Mouse (Mus musculus) thymus, postnatal 14 days (tissue): ENCODE results near the gene Slc12a7.

ENCODE experiments used
- DNase-seq: peaks from one replicate; pipeline ENCODE4 v3.0.0; 2021

Slc12a7 gene

DNA sequence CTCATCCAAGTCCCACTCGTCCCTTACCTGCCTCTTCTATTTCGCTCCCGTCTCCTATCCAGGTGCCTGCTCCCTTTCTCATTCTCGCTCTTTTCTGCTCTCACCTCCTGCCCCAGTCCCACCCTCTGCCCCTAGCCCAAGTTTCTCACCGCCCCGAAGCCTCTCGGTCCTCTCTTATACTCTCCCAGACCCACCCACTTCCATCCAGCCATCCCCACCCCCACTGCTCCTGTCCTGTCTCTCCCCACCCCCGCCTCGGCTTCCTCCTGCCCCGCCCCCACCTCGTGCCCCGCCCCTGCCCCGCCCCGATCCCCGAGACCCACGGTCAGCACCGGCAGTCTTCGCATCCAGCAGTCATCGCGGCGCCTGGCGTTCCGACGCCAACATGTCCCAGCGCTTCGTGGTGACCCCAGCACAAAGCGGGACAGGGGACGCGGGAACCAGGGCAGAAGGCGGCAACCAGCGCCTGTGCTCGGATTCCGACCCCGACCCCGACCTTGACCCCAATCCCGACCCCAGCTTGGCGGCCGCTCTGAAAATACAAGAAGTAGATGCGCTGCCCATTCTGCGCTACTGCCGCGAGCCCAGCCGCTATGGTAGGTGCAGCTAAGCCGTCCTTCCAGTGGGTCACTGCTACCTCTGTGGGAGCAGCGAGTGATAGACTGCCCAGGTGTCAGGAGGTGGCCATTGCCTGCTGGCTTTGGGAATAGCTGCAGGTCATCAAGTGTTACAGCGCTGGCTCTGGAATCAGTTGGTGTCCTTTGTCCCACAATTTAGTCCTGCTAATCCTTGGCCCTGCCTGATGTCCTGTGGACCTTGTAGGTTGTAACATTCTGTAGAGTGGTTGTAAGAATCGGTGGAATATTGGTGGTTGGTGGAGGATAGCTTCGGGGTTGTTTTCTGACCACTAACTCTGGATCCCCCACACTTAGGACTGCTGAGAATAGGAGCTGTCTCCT, at the start of gene Slc12a7:
TSS of gene Slc12a7 (plus strand) at position 353 of the 959 bp plus-strand sequence.
- DNase-seq: peak; percentile 69

DNA sequence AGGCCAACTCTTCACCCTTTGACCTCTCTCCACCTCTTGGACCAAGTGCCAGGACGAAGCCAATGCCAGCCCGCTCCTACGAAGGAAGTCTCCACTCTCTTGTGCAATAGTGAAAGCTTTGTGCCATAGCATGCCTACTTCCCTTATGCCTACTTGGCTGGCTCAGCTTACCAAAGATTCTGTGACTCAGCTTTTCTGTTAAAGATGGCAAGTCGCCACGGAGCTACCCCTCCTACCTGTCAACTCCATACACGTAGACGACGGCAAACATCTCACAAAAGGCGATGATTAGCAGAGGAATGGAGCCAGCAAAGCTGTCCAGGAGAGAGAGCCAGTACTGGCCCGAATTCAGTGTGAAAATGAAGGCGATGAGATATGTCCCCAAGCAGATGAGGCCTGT, 49.2 kb upstream of the Slc12a7 start:
- no peak for DNase-seq

DNA sequence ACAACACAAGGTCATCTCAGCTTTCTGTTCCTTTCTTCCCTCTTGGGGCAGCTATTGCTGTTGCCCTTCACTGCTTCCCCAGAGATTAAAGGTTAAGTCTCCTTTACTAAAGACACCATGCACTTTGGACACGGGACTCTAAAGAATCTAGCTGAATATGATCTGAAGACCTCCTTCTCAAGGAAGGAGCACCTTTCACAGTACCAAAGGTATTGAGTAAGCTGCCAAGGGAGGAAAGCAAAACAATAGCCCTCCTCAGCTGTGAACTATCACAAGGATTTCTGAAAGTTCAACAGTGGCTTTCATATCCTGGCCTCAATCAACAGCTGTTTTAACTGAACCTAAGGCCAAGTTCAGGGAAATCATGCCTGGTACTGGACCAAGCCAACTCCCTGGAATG, 48.5 kb upstream of the Slc12a7 start:
- DNase-seq: no peak

DNA sequence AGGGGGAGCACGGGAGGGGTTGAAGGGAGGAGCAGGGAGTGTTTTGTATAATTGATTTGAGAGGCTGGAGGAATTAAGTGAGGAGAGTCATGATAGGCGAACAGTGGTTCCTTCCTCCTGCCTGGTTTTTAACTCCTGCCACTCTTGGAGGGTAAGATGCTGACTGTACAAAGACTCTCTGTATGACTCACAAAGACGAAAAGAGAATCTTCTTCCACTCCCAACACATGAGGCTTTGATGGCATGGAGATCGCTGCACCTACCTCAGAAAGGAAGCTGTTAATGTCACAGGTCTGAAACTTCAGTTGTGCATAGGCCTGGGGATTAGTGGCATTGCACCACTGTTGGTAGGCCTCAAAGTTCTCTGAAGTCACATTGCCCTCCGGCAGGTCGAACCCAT, 47.4 kb upstream of the Slc12a7 start:
- no peak for DNase-seq

DNA sequence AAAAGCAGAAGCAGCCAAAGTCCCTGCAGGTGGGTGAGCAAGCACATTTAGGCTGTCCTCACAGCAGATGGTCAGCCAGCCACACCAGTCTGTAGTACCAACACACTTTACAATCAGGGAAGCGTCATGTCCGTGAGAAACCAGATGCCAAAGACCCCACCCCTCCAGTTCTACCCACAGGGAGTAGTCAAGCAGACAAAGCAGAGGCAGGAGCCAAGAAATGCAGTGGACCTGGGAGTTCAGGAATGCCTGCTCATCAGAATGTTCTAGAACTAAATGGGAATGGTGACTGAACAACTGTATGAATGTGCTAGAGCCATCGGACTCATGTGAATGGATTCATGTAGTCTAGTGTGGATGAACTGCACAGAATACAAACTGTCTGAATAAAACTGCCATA, 45.3 kb upstream of the Slc12a7 start:
- DNase-seq: no peak

DNA sequence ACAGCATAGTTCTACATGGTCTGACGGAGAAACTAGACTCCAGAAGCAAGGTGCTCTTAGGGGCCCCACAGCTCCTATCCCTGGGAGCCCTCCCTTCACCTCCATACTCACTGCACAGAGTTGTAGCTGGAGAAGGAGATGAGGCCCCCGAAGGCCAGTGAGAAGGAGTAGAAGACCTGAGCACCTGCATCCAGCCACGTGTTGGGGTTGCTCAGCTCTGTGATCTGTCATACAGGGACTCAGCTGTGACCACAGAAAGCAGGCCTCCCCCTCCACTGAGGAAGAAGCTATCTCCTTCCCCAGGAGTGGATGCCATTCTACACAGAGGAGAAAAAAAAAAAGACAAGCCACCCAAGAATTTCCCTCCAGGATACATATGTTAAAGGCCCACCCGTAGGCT, 44.0 kb upstream of the Slc12a7 start:
- peak; percentile 82 for DNase-seq

DNA sequence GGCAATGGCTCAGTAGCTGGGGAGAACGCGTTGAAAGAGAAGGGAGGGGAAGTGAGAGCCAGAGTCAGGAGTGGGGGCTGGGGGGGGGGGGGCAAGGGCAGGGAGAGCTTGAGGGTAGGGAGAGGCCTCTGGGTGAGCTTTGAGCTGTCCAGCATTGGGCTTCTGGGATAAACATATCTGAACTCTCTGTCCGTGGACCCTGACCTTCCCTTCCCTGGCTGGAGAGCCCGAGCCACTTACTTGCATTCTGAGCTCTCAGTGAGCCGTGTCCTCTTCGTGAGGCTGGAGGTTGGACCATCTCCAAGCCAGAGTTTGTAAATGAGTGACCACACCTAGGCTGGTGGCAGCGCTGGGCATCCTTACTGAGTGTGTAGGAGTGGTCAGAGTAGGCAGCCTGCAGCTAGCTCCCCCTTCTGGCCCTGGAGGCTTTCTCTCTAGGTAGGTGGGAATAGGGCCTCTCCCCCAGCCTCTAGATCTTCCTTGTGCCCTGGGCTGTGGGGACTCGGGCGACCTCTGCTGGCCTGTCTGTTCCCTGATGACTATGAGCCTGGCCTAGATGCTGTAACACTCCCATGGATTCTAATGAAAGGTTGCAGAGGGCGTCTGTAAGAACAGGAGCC, 40.5 kb upstream of the Slc12a7 start:
- DNase-seq: peak; percentile 91

DNA sequence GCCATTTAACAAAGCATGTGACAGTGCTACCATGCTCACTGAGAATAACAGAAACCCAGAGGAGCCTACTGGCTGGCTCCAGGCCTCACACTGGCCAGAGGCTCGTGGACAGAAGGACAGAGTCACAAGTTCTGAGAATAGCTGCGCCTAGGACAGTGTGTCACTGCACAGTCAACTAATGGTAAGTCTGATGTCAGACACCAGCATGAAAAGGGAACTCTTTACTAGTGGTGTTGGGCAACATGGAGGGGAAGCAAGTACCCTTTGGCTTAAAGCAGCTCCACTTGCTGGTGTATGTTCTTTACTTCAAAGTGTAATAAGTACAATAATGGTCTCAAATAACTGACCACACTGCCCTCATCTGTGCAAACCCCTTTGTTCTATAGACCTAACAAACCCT, 39.6 kb upstream of the Slc12a7 start:
- no peak for DNase-seq

DNA sequence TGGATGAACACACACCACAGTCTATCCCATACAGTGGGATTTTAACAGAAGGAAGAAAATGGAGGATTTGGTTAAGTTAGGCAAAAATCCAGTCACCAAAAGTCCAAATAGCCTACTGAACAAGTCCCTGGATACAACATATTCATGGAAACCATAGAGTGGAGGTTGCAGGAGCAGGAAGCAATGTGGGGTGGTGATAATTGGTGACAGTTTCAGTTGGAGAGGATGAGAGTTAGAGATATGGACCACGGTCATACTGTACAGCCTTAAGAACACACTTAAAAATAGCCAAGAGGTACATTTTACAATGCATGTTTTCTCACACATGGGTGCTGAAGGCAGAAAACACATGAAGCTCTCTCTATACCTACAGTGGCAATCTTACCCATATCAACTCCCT, 37.9 kb upstream of the Slc12a7 start:
- no peak for DNase-seq

DNA sequence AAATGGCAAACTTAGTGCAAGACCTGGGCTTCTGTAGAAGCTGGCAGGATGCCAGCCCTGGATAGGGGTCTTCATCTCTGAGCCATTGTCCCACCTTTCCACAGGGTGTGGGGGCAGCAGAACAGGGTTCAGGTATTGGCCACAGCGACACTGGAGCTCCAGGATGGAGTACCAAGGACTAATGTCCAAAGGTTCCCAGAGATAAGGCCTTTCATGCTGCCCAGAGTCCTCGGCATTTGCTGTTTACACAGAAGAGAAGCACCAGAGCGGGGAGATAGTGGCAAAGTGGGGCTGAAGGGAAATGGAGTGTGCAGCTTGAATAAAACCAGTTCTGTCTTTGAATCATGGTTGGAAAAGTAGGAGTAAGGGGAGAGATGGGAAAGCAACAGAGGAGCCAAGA, 36.4 kb upstream of the Slc12a7 start:
- no peak for DNase-seq

DNA sequence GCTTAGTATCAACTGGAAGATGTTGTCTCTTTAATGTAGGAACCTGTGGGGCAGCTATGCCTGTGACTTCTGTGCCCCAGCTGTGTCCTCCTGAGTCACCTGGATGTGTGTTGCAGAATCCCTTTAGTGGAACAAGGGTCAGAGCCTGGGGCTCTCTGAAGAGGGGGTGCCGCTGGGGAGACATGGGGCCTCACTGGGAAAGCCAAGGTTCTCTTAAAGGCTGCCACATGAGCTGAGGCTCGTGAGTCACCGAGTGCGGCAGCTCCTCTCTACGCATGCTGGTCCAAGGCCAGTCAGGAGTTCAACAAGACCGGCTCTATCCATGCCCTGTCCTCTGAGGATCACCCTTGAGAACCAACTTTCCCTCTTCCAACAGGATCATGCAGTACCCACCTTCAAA, 33.2 kb upstream of the Slc12a7 start:
- DNase-seq: no peak

DNA sequence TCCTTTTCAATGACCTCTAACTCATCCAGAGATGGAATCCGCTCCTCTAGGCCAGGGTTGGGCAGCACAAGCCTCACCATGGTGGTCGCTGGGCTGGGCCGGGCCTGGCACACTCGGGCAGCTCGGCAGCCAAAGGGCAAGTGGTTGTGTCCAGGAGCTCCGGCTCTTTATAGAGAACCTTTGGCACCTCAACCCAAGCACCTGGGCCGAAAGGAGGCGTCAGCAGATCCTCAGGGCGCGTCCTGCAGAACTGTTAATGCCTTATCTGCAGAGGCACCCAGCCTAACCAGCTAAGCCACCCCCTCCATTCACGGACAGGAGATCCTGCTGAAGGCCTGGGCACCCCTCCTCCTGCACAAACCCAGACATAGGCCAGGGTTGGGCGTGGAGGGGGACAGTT, 32.3 kb upstream of the Slc12a7 start:
- DNase-seq: no peak

DNA sequence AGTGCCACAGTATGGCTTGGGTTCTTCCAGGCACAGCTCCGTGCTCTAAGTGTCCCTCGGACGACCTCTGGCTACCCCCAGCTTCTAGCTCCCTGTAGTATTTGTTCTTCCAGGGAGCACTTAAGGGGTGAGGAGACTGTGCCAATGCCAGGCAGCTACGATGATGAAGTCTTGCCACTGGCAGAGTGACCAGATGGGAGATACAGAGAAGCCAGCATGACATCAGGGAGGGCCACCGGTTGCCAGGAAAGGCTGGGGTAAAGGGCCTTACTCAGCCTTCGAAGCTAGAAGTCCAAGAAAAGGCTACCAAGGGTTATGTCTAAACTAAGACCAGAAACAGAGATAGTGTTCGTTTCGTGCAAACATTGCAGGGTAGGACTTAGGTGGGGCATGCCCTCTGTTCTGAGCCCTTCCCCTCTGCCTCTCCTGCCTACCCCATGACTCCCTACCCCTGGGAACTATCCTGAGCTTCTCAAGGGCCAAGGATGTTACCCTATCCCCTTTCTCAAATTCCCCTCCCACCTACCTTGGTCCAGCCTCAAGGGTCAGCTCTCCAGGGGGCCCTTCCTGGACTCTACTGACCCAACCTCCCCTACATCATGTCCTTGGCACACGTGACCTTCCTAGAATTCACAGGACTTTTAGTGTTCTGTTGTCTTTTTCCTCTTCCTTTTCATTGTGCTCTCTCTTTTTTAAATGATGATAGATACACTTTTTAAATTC, 31.6 kb upstream of the Slc12a7 start:
- no peak for DNase-seq

DNA sequence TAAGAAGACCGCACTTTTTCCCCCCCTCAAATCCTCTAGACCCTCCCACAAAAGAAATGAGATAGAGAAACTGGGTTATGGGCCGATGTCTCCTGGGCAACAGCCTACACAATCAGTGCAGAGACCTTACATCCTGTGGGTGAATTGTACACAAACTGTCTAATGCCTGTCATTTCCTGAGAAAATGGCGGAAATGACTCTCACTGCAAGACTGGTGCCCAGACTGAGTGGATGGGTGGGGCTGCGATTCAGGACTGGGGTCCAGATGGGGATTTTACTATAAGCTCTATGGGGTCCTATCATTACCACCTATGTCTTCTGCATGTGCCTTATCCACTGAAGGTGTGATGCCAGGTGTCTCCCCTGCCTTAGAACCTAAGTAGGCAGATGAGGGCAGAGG, 30.1 kb upstream of the Slc12a7 start:
- peak; percentile 73 for DNase-seq

DNA sequence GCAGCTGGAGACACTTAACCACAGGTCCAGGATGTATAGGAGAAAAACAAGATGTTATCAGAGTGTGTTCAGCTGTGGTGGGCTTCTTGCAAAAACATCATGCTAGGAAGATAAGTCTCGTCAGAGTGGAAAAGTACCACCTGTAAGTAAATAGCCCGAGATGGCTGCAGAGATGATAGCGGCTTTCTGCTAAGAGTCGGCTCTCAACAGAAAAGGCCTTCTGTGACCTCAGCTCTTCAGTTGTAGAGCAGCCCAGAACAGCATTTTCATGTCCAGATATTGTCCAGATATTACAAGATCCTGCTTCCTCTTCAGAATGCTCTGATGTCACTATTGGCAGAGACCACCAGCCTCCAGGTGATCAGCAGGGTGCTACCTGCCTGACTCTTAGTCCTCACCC, 29.4 kb upstream of the Slc12a7 start:
- peak; percentile 52 for DNase-seq

DNA sequence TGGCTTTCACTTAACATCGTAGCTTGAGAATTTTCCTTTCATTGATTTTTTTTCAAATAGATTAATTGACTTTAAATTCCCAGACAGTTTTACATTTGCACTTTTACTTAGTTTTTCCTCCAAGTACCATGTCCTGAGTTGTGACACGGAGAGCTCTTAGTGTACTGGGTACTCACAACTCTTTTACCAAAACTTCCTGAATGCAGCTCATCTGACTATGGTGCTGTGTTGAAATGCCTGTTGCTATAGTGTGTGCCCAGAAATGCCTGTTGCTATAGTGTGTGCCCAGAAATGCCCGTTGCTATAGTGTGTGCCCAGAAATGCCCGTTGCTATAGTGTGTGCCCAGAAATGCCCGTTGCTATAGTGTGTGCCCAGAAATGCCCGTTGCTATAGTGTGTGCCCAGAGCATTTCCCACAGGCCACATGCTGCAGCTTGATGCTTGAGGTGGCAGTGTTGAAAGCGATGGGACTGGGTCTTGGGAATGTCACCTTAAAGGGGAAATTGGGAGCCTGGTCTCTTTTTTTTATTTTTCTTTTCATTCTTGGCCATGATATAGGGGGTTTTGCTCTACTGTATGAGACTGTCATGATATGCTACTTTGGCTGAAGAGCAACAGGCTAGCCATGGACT, 28.1 kb upstream of the Slc12a7 start, which contains the start of gene Slc6a19:
TSS of gene Slc6a19 (minus strand) at position 172 of the 632 bp plus-strand sequence.
- no peak for DNase-seq

DNA sequence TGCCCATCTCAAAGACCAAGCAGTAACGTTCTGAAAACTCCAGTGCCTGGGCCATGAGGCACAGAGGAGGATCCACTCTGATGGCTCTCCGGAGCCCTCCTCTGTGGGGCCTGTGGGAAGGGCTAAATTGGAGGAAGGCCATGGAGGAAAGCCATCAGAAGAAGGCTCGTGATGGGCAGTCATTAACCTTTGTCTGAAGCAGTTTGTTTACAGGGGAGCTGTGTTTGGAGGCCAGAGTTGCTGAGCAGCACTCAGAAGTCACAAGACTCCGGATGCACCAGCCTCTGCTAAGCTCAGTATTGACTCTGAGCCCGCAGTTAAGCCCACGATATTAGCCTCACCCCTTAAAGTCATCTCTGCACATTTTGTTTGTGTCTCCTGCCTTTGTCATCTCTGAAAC, 23.4 kb upstream of the Slc12a7 start:
- peak; percentile 24 for DNase-seq

DNA sequence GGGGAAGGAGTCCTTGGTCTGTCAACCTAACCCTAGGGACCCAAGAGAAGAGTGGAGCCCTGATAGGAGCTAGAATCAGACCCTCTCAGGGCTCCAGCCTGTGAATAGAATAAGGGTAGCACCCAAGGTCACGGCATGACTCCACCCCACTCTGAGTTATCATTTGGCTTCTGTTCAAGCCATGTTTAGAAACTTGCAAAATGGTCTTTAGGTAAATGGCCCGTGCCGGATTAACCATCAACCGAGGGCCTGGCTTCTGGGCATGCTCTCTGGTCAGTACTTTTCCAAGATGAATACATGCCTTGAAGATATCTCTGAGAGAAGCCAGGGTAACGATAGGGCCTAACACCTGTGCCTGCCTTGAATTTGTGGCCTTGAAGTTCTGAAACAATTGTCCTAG, 21.7 kb upstream of the Slc12a7 start:
- DNase-seq: no peak

DNA sequence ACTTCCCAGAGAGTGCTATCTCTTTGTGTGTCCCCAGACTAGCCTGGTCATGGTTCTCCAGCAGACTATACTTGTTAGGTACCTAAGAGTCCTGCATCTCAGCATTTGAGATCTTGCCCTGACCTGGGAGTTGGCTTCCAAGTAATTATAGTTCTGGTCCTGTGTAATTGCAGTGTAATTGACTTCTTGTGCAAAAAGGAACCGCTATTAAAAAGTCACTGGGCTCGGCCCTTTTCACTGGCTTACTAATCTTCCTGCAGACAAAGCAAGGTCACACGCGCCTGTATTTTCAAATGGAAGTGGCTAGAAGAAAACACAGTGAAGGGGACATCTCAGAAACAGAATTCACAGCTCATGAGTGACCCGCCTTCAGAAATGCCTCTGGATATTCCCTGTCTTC, 21.1 kb upstream of the Slc12a7 start:
- no peak for DNase-seq

DNA sequence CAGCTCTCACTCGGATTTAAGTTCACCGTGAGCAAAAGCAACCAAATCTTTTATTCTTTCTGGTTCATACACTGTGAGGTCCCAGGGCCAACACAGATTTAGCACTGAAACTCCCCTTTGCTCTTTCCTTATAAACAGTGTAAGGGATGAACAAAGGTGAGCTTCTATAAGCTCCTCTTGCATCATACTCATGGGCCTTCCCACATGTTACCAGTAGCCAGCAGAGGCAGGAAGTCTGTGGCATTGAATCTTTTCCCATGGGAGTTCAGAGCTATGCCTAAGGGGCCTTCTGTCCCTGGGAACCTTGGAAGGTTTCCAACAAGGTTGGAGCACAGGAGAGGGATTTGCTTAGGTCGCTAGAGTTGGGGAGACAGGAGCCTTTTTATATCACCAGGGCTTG, 20.7 kb upstream of the Slc12a7 start:
- DNase-seq: no peak

DNA sequence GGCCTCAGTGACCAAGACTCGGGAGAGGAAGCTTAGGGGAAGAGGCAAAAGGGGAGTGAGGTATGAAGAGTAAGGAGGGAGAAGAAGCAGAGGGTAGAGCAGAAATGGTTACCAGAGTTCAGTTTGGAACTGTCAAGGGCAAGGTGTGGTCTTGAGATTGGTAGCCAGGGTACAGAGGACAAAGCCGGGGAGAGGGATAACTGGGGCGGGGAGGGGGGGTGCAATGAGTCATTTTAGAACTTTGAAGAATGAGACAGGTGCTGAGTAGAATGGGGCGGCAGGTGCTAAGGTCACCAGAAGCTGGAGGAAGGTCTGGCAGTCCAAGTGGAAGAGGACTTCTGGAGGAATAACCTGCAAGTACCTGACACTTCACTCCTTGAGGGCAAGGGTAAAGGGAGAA, 19.7 kb upstream of the Slc12a7 start:
- DNase-seq: no peak

DNA sequence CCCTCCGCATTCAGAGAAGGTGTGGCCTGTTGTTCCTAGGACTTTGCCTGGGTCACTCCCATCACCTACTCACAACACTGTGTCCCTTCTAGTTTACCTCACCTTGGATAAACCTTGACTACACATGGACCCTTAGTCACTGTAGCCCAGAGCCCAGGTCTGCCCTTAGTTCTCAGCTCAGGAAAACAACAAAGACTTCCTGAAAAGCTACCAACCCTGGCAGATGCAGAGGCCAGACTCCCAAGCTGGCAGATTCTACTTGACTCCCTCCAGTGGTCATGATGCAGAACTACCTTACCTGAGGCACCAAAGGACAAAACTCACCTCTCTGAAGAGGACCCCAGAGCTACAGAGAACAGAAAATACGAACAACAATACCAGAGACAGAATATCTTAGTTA, 18.9 kb upstream of the Slc12a7 start:
- peak; percentile 70 for DNase-seq

DNA sequence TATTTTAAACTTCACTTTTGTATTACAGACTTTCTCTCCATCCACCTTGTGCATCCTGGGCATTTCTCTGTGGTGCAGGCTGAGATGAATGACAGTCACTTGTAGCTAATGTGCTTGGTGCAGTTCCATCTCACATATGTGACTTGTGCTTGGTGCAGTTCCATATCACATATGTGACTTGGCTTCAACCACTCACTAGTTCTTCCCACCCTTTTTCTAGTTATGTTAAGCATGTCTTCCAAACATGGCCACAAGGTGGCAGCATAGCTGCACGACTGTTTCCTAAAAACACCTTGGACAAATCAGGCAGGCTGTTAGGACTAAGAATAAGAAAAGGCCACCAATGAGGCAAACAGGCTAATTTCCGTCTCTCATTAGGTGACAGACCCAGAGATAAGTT, 14.7 kb upstream of the Slc12a7 start:
- DNase-seq: peak; percentile 87
